Mouse (Mus musculus) midbrain, postnatal 0 days (tissue): ENCODE data around the gene Pde10a. TPM values are rescaled to one million over a fixed set of nuclear protein-coding genes. Genes with fewer than 3 reads are reported as not detected.

Source experiments
- ATAC-seq: fragments of 200-750 bp; cut with Nextera tagmentation; 2 replicates; pipeline ENCODE4 v1.8.0; 2017; ENCODE audit warnings: moderate number of reproducible peaks, mild to moderate bottlenecking, moderate TSS enrichment, moderate library complexity; ENCODE audit not compliant: low FRiP score
- DNase-seq: peaks from one replicate; pipeline ENCODE4 v3.0.0-alpha.2; 2015; ENCODE audit warnings: low spot score
- H3K27ac ChIP-seq: fragments of 300-500 bp; sonication (generic); 2 replicates; pipeline ENCODE4 v1.5.1; 2014; ENCODE audit warnings: low read depth, mild to moderate bottlenecking, low read length, mixed read lengths
- H3K27me3 ChIP-seq: fragments of 300-500 bp; sonication (generic); 2 replicates; pipeline ENCODE4 v1.6.1; 2014; ENCODE audit warnings: low read length, control low read depth, mixed read lengths; ENCODE audit not compliant: insufficient read depth
- H3K36me3 ChIP-seq: fragments of 300-500 bp; sonication (generic); 2 replicates; pipeline ENCODE4 v1.6.1; 2014; ENCODE audit warnings: low read length, control low read depth, mixed read lengths; ENCODE audit not compliant: insufficient read depth
- H3K4me1 ChIP-seq: fragments of 300-500 bp; sonication (generic); 2 replicates; pipeline ENCODE4 v1.6.1; 2014; ENCODE audit warnings: mild to moderate bottlenecking, control low read depth, antibody characterized with exemption, low read length, mixed read lengths; ENCODE audit not compliant: insufficient read depth
- H3K4me2 ChIP-seq: fragments of 300-500 bp; sonication (generic); 2 replicates; pipeline ENCODE4 v1.6.1; 2014; ENCODE audit warnings: low read depth, mild to moderate bottlenecking, low read length, mixed read lengths; ENCODE audit not compliant: poor library complexity, severe bottlenecking
- H3K4me3 ChIP-seq: fragments of 300-500 bp; sonication (generic); 2 replicates; pipeline ENCODE4 v1.5.1; 2014; ENCODE audit warnings: low read depth, mild to moderate bottlenecking, low read length, moderate library complexity
- H3K9ac ChIP-seq: fragments of 300-500 bp; sonication (generic); replicated peaks from 2 replicates; pipeline ENCODE4 v1.6.1; 2014; ENCODE audit warnings: mild to moderate bottlenecking, low read length, moderate library complexity, mixed read lengths; ENCODE audit not compliant: poor library complexity, severe bottlenecking
- H3K9me3 ChIP-seq: fragments of 300-500 bp; sonication (generic); 2 replicates; pipeline ENCODE4 v1.6.1; 2016; ENCODE audit warnings: low read length, control low read depth
- CTCF ChIP-seq: IDR thresholded peaks from 2 replicates; pipeline ENCODE4 v1.5.1; 2016; ENCODE audit warnings: antibody characterized with exemption, mild to moderate bottlenecking
- WGBS: fragments of 180-500 bp; shearing (Covaris S2); extraction: QIAGEN DNeasy Blood & Tissue Kit; methylation state at CpG from one replicate; pipeline ENCODE4 v1.1.7; 2014; 5-methylcytosine and 5-hydroxymethylcytosine counted together
- polyA plus RNA-seq: library from polyadenylated mRNA; unstranded; fragments of >200 nt; fragmentation: Nextera tagmentation; extraction: Ambion mirVana; gene quantifications from 2 replicates; pipeline ENCODE4 v1.2.1, GENCODE M21; 2015
- total RNA-seq: library from RNA; depleted of rRNA; stranded (reverse); fragments of >200 nt; gene quantifications from 2 replicates; pipeline ENCODE4 v1.2.3, GENCODE M21; 2014

Pde10a gene
- total and polyA plus RNA-seq, 2 experiments from 2014 or later, result 8.6 to 40.3 TPM

- H3K36me3 ChIP-seq, result no peaks in the 10 kb centered on the region
- H3K27me3 ChIP-seq, result no peaks in the 10 kb centered on the region
- no peak for TF ChIP-seq CTCF
- H3K4me2 ChIP-seq, result no peak overlapping the region
- peak overlapping the region; percentile 28; the same call in 1 of the 2 replicates for H3K27ac ChIP-seq
- no peaks in the 10 kb centered on the region for H3K9me3 ChIP-seq
- no peak overlapping the region for H3K9ac ChIP-seq
- WGBS, result 55% methylated on average over 23 of the region's 23 CpGs
- ATAC-seq (no peak), DNase-seq (peak; percentile 44)
- no peaks in the 10 kb centered on the region for H3K4me1 ChIP-seq
- H3K4me3 ChIP-seq, result no peak overlapping the region
Observed at GRCm38 (mm10) chr17:8858636-8859421, 333.7 kb downstream of the Pde10a start.

- no peaks in the 10 kb centered on the region for H3K27me3 ChIP-seq
- H3K4me1 ChIP-seq, result no peaks in the 10 kb centered on the region
- ATAC-seq (no peak), DNase-seq (no peak)
- 74% methylated on average over 4 of the region's 4 CpGs for WGBS
- H3K4me2 ChIP-seq, result no peak overlapping the region
- no peak overlapping the region for H3K4me3 ChIP-seq
- TF ChIP-seq CTCF, result no peak
- H3K36me3 ChIP-seq, result no peaks in the 10 kb centered on the region
- no peak overlapping the region for H3K27ac ChIP-seq
- no peaks in the 10 kb centered on the region for H3K9me3 ChIP-seq
- H3K9ac ChIP-seq, result no peak overlapping the region
Observed at GRCm38 (mm10) chr17:8859489-8859888, 334.3 kb downstream of the Pde10a start.

DNA sequence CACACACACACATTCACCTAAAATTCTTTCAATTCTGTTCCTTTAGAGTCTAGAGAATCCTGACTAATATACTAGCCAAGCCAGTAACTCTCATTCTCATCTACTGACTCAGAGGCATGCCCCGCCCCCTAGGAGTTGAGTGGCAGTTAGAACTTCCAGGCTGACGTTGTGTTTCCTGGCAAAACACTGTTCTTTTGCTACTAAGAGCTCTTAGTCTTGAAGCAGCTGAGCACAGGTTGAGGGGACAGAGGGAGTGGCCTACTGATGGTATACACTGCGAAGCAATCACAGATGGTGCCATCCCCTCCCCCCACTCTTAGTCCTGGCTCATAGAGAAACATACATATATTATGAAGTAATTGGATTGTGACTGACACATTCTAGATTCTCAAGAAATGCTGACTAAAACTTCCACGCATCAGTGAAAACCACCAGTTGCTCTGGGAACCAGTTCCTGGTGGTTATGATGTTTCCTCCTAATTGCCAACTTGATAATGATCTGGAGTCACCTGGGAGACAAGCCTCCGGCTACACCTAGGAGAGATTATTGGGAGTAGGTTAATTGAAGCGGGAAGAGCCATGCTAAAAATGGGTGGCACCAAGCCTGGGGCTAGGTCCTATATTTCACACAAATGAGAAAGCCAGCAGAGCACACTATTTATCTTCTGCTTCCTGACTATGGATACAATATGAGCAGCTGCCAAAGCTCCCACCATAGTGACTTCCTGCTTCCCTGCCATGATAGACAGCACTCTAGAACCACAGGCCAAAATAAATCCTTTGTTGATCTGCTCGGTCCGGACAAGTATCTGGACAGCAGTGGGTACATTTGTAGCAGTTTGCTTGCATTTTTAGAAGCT, 339.7 kb downstream of the Pde10a start:
- Histone ChIP-seq H3K27ac (no peak overlapping the region), H3K27me3 (no peaks in the 10 kb centered on the region), H3K36me3 (no peaks in the 10 kb centered on the region), H3K9ac (no peak overlapping the region), H3K4me2 (no peak overlapping the region), H3K4me1 (no peaks in the 10 kb centered on the region), H3K9me3 (no peaks in the 10 kb centered on the region), H3K4me3 (no peak overlapping the region)
- DNase-seq, result no peak
- 78% methylated on average over 8 of the region's 8 CpGs for WGBS
- no peak for ATAC-seq
- no peak for TF ChIP-seq CTCF

- 71% methylated on average over 24 of the region's 25 CpGs for WGBS
- Histone ChIP-seq H3K4me1 (peaks cover 2% of the 10 kb centered on the region; the same call in 1 of the 2 replicates), H3K9ac (no peak overlapping the region)
Observed at GRCm38 (mm10) chr17:8867331-8868237, 342.4 kb downstream of the Pde10a start.

GRCm38 (mm10) chr17:8869287-8869686, 344.1 kb downstream of the Pde10a start:
- Histone ChIP-seq H3K4me1 (peaks cover 2% of the 10 kb centered on the region; the same call in 1 of the 2 replicates), H3K4me3 (no peak overlapping the region), H3K4me2 (no peak overlapping the region), H3K27me3 (no peaks in the 10 kb centered on the region), H3K27ac (no peak overlapping the region), H3K9ac (no peak overlapping the region), H3K9me3 (no peaks in the 10 kb centered on the region), H3K36me3 (no peaks in the 10 kb centered on the region)
- no peak for TF ChIP-seq CTCF
- no peak for DNase-seq
- no peak for ATAC-seq
- 90% methylated on average over 10 of the region's 10 CpGs for WGBS

More at GRCm38 (mm10) chr17:8867331-8868237, 342.4 kb downstream of the Pde10a start:
- H3K36me3 ChIP-seq, result no peaks in the 10 kb centered on the region
- no peaks in the 10 kb centered on the region for H3K9me3 ChIP-seq
- DNase-seq (no peak), ATAC-seq (no peak)
- no peaks in the 10 kb centered on the region for H3K27me3 ChIP-seq
- no peak for TF ChIP-seq CTCF
- H3K4me2 ChIP-seq, result no peak overlapping the region
- H3K4me3 ChIP-seq, result no peak overlapping the region
- no peak overlapping the region for H3K27ac ChIP-seq
